Mouse (Mus musculus) lung, adult 18-20 months (tissue): ENCODE measurements at regions not wholly inside any gene's neighbourhood (a gene's known extent, or its start where the extent isn't known, plus 50 kb on each side); places are given as distances from the start of the nearest gene placed in this dataset.

Experiments used
- DNase-seq, 2 experiments: peaks; one replicate each; pipeline ENCODE4 v3.0.0; 2022; ENCODE audit warnings: mixed read lengths in 2 of 2

- DNase-seq, result peak; percentile 57 to 73
These were observed 55.6 kb upstream of the Ubl3 start for GRCm38 (mm10) chr5:148608178-148608577.

- DNase-seq, result no peak
These were observed 53.1 kb upstream of the Ubl3 start for GRCm38 (mm10) chr5:148605730-148606129.
